Mouse (Mus musculus): Measurements from ENCODE around the gene Rps21. TPM values are rescaled to one million over a fixed set of nuclear protein-coding genes. Genes with fewer than 3 reads are reported as not detected.

Rps21 gene
- total and polyA plus RNA-seq, 2 experiments from 2014 or later = 439 to 848 TPM

- DNase-seq (no peak), ATAC-seq (no peak)
- Histone ChIP-seq H3K36me3 (ENCODE audit: insufficient read depth) (no peaks in the 10 kb centered on the region), H3K9me3 (ENCODE audit: low read length) (no peaks in the 10 kb centered on the region), H3K9ac (no peak overlapping the region), H3K4me2 (ENCODE audit: low read depth) (no peak overlapping the region), H3K4me3 (ENCODE audit: low read depth, low read length) (no peak overlapping the region), H3K27me3 (ENCODE audit: insufficient read depth, low read length) (no peaks in the 10 kb centered on the region; the same call in 1 of the 2 replicates), H3K27ac (ENCODE audit: low read depth, low read length) (no peak overlapping the region), H3K4me1 (ENCODE audit: insufficient read depth) (no peaks in the 10 kb centered on the region)
- TF ChIP-seq CTCF (IDR thresholded peaks at IDR 0.05; ENCODE audit: low read depth) = no peak
- 71% methylated on average over 2 of the region's 2 CpGs for WGBS
Observed at GRCm38 (mm10) chr2:180306009-180306408, 48.8 kb downstream of the Rps21 start.

DNA sequence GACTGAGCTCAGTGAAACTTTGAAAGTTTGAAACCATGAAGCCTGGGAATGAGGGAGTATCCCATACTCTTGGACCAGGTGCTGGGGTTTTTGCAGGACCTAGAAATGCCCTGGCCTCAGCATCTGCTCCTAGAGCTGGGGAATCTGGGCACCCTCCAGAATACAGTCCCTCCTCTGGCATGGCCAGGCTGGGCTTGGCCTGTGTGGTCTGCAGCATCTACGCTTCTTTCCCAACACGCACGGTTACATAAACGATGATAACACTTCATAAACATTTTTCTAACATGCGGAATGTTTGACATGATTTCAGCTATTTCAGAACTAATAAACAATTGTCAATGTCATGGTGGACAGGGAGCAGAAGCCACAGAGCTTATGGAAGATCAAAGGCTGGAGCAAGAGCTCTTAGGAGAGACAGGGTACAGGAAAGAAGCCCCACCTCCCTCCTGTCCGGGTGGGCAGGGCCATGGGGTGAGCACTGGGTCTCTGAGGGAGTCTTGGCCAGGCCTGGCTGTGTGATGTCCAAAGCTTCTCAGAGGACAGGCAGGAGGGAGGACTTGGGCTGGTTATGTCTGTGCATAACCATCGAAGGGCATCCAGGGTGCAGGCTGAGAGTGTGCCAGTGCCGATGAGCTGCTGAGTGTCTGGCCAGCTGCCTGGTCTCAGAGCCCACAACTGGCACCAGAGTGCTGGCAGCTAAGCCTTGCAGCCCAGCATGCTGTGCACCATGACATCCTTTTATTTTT is 49.4 kb downstream of the Rps21 start:
- no peaks in the 10 kb centered on the region for H3K4me1 ChIP-seq (ENCODE audit: insufficient read depth)
- DNase-seq = peak; percentile 23
- no peaks in the 10 kb centered on the region for H3K9me3 ChIP-seq (ENCODE audit: low read length)
- H3K9ac ChIP-seq = no peak overlapping the region
- no peaks in the 10 kb centered on the region; the same call in 1 of the 2 replicates for H3K27me3 ChIP-seq (ENCODE audit: insufficient read depth, low read length)
- H3K4me2 ChIP-seq (ENCODE audit: low read depth) = no peak overlapping the region
- no peaks in the 10 kb centered on the region for H3K36me3 ChIP-seq (ENCODE audit: insufficient read depth)
- ATAC-seq = no peak
- TF ChIP-seq CTCF (IDR thresholded peaks at IDR 0.05; ENCODE audit: low read depth) = no peak
- no peak overlapping the region for H3K27ac ChIP-seq (ENCODE audit: low read depth, low read length)
- no peak overlapping the region for H3K4me3 ChIP-seq (ENCODE audit: low read depth, low read length)
- WGBS = 82% methylated on average over 8 of the region's 8 CpGs

- no peak overlapping the region for H3K9ac ChIP-seq
- H3K27ac ChIP-seq (ENCODE audit: low read depth, low read length) = no peak overlapping the region
- DNase-seq (no peak), ATAC-seq (no peak)
- H3K4me1 ChIP-seq (ENCODE audit: insufficient read depth) = no peaks in the 10 kb centered on the region
- H3K27me3 ChIP-seq (ENCODE audit: insufficient read depth, low read length) = no peaks in the 10 kb centered on the region; the same call in 1 of the 2 replicates
- H3K4me2 ChIP-seq (ENCODE audit: low read depth) = no peak overlapping the region
- 50% methylated on average over 2 of the region's 2 CpGs for WGBS
- no peak for TF ChIP-seq CTCF (IDR thresholded peaks at IDR 0.05; ENCODE audit: low read depth)
- no peak overlapping the region for H3K4me3 ChIP-seq (ENCODE audit: low read depth, low read length)
- H3K9me3 ChIP-seq (ENCODE audit: low read length) = no peaks in the 10 kb centered on the region
- no peaks in the 10 kb centered on the region for H3K36me3 ChIP-seq (ENCODE audit: insufficient read depth)
Observed at GRCm38 (mm10) chr2:180307680-180308079, 50.5 kb downstream of the Rps21 start.

Small RNAs within 50 kb of the gene (microRNA-seq; reads per million reads assigned to microRNA genes)
- gene Mir3091 = 0.39 to 0.73 reads per million in 2 experiments

Other genes with a start within 250 kb of the Rps21 start
- gene Lsm14b, start 232.4 kb upstream of the Rps21 start, total RNA-seq (2014; rRNA removed) = 154 and 162 TPM in 2 replicates
- 24.4 and 24.8 TPM in 2 replicates for gene Lsm14b, start 232.4 kb upstream of the Rps21 start, polyA plus RNA-seq (2015; fragmentation: Nextera tagmentation; extraction: Ambion mirVana)
- gene Psma7, start 214.9 kb upstream of the Rps21 start, total RNA-seq (2014; rRNA removed) = 301 and 392 TPM in 2 replicates
- 581 and 734 TPM in 2 replicates for gene Psma7, start 214.9 kb upstream of the Rps21 start, polyA plus RNA-seq (2015; fragmentation: Nextera tagmentation; extraction: Ambion mirVana)
- 82.6 and 104 TPM in 2 replicates for gene Ss18l1, start 214.9 kb upstream of the Rps21 start, total RNA-seq (2014; rRNA removed)
- 32.8 and 47.0 TPM in 2 replicates for gene Ss18l1, start 214.9 kb upstream of the Rps21 start, polyA plus RNA-seq (2015; fragmentation: Nextera tagmentation; extraction: Ambion mirVana)
- 27.9 and 32.2 TPM in 2 replicates for gene Mtg2, start 186.8 kb upstream of the Rps21 start, total RNA-seq (2014; rRNA removed)
- gene Mtg2, start 186.8 kb upstream of the Rps21 start, polyA plus RNA-seq (2015; fragmentation: Nextera tagmentation; extraction: Ambion mirVana) = 23.5 and 25.5 TPM in 2 replicates
- 11.3 and 13.3 TPM in 2 replicates for gene Hrh3, start 152.9 kb upstream of the Rps21 start, total RNA-seq (2014; rRNA removed)
- gene Hrh3, start 152.9 kb upstream of the Rps21 start, polyA plus RNA-seq (2015; fragmentation: Nextera tagmentation; extraction: Ambion mirVana) = 4.6 and 6.1 TPM in 2 replicates
- gene Osbpl2, start 138.1 kb upstream of the Rps21 start, total RNA-seq (2014; rRNA removed) = 63.0 and 64.2 TPM in 2 replicates
- 61.0 and 69.8 TPM in 2 replicates for gene Osbpl2, start 138.1 kb upstream of the Rps21 start, polyA plus RNA-seq (2015; fragmentation: Nextera tagmentation; extraction: Ambion mirVana)
- gene Adrm1, start 85.9 kb upstream of the Rps21 start, total RNA-seq (2014; rRNA removed) = 133 and 168 TPM in 2 replicates
- 219 and 222 TPM in 2 replicates for gene Adrm1, start 85.9 kb upstream of the Rps21 start, polyA plus RNA-seq (2015; fragmentation: Nextera tagmentation; extraction: Ambion mirVana)
- 3.5 and 8.9 TPM in 2 replicates for gene Lama5, start 31.5 kb upstream of the Rps21 start, total RNA-seq (2014; rRNA removed)
- gene Lama5, start 31.5 kb upstream of the Rps21 start, polyA plus RNA-seq (2015; fragmentation: Nextera tagmentation; extraction: Ambion mirVana) = 1.4 and 1.7 TPM in 2 replicates
- 46.6 and 58.8 TPM in 2 replicates for gene Cables2, start 16.1 kb downstream of the Rps21 start, total RNA-seq (2014; rRNA removed)
- 21.1 and 28.4 TPM in 2 replicates for gene Cables2, start 16.1 kb downstream of the Rps21 start, polyA plus RNA-seq (2015; fragmentation: Nextera tagmentation; extraction: Ambion mirVana)
- gene Rbbp8nl, start 32.5 kb downstream of the Rps21 start, total RNA-seq (2014; rRNA removed) = not detected in 2 replicates
- not detected in 2 replicates for gene Rbbp8nl, start 32.5 kb downstream of the Rps21 start, polyA plus RNA-seq (2015; fragmentation: Nextera tagmentation; extraction: Ambion mirVana)
- gene Gata5, start 77.3 kb downstream of the Rps21 start, total RNA-seq (2014; rRNA removed) = not detected in 2 replicates
- not detected in 2 replicates for gene Gata5, start 77.3 kb downstream of the Rps21 start, polyA plus RNA-seq (2015; fragmentation: Nextera tagmentation; extraction: Ambion mirVana)
- 1.8 TPM in 2 replicates for gene Slco4a1, start 198.9 kb downstream of the Rps21 start, total RNA-seq (2014; rRNA removed)
- 1.3 and 1.6 TPM in 2 replicates for gene Slco4a1, start 198.9 kb downstream of the Rps21 start, polyA plus RNA-seq (2015; fragmentation: Nextera tagmentation; extraction: Ambion mirVana)
- gene Ntsr1, start 242.6 kb downstream of the Rps21 start, total RNA-seq (2014; rRNA removed) = 19.8 and 35.8 TPM in 2 replicates
- gene Ntsr1, start 242.6 kb downstream of the Rps21 start, polyA plus RNA-seq (2015; fragmentation: Nextera tagmentation; extraction: Ambion mirVana) = 13.2 and 18.1 TPM in 2 replicates